Mouse (Mus musculus): Measurements from ENCODE around the gene Pgrmc2. TPM values are rescaled to one million over a fixed set of nuclear protein-coding genes. Genes with fewer than 3 reads are reported as not detected.

The Pgrmc2 gene
- total and polyA plus RNA-seq, 3 experiments = 18.5 to 50.4 (median 31.6) TPM

- DNase-seq (ENCODE audit: extremely low read depth) = no peak
- dilution Hi-C loops (cut with MboI; ENCODE audit: extremely low pct_ligation_motif_present, extremely low pct_unique_long_range_greater_than_20kb, low sequenced_read_pairs) = no loop called here
- in situ Hi-C loops (cut with MboI; ENCODE audit: low pct_ligation_motif_present, low pct_unique_long_range_greater_than_20kb, low sequenced_read_pairs) = no loop called here
- H3K4me3 ChIP-seq (replicated peaks in 1 of 3; ENCODE audit: low read depth in 2 of 3, low read length in 2 of 3, poor library complexity in 1 of 3) = no peak overlapping the region
- no peak overlapping the region for H3K27ac ChIP-seq (ENCODE audit: insufficient read depth, low read depth)
- H3K4me2 ChIP-seq (ENCODE audit: insufficient read depth, low read depth, poor library complexity, severe bottlenecking) = no peak overlapping the region
- peaks cover 0 to 19% of the 10 kb centered on the region in 2 experiments; a peak in 2 of 4 replicates for H3K4me1 ChIP-seq (ENCODE audit: control insufficient read depth in 1 of 2, insufficient read depth in 2 of 2)
- H3K36me3 ChIP-seq (replicated peaks in 1 of 2; ENCODE audit: control insufficient read depth in 1 of 2, insufficient read depth in 1 of 2, low read length in 1 of 2) = peaks cover 7 to 32% of the 10 kb centered on the region in 2 experiments
- H3K9ac ChIP-seq (ENCODE audit: insufficient read depth, low read depth) = no peak overlapping the region
- TF ChIP-seq ELF1 (IDR thresholded peaks at IDR 0.05; ENCODE audit: low read depth, low read length) (no peak), USF1 (IDR thresholded peaks at IDR 0.05; ENCODE audit: low read depth, low read length) (no peak), ZMIZ1 (IDR thresholded peaks at IDR 0.05; ENCODE audit: low read depth, low read length) (no peak), GABPA (IDR thresholded peaks at IDR 0.05; ENCODE audit: insufficient replicate concordance, low read depth, low read length) (no peak), ZNF384 (IDR thresholded peaks at IDR 0.05; ENCODE audit: low read depth, low read length) (no peak), CHD2 (IDR thresholded peaks at IDR 0.05; ENCODE audit: low read length) (no peak), ETS1 (conservative IDR thresholded peaks at IDR 0.05; ENCODE audit: low read depth, low read length) (no peak), RAD21 (IDR thresholded peaks at IDR 0.05; ENCODE audit: low read depth, low read length) (no peak)
- H3K27me3 ChIP-seq (replicated peaks) = no peaks in the 10 kb centered on the region
- no peaks in the 10 kb centered on the region; the same call in 1 of the 2 replicates for H3K79me2 ChIP-seq (replicated peaks; ENCODE audit: control insufficient read depth, extremely low read depth, insufficient read depth, poor library complexity, severe bottlenecking)
- no peaks in the 10 kb centered on the region for H3K9me3 ChIP-seq (replicated peaks; ENCODE audit: low read length)
These were observed 20.8 kb downstream of the Pgrmc2 start for GRCm38 (mm10) chr3:41061831-41062565.

- peaks cover 0 to 7% of the 10 kb centered on the region in 2 experiments for H3K36me3 ChIP-seq (replicated peaks in 1 of 2; ENCODE audit: control insufficient read depth in 1 of 2, insufficient read depth in 1 of 2, low read length in 1 of 2)
- no peak for DNase-seq (ENCODE audit: extremely low read depth)
- dilution Hi-C loops (cut with MboI; ENCODE audit: extremely low pct_ligation_motif_present, extremely low pct_unique_long_range_greater_than_20kb, low sequenced_read_pairs) (no loop called here), in situ Hi-C loops (cut with MboI; ENCODE audit: low pct_ligation_motif_present, low pct_unique_long_range_greater_than_20kb, low sequenced_read_pairs) (no loop called here)
- no peak overlapping the region for H3K4me3 ChIP-seq (replicated peaks in 1 of 3; ENCODE audit: low read depth in 2 of 3, low read length in 2 of 3, poor library complexity in 1 of 3)
- no peak overlapping the region for H3K27ac ChIP-seq (ENCODE audit: insufficient read depth, low read depth)
- no peaks in the 10 kb centered on the region for H3K9me3 ChIP-seq (replicated peaks; ENCODE audit: low read length)
- H3K27me3 ChIP-seq (replicated peaks) = no peaks in the 10 kb centered on the region
- TF ChIP-seq GABPA (IDR thresholded peaks at IDR 0.05; ENCODE audit: insufficient replicate concordance, low read depth, low read length) (no peak), POLR2AphosphoS2 (IDR thresholded peaks at IDR 0.05; ENCODE audit: low read depth, low read length) (no peak), CHD2 (IDR thresholded peaks at IDR 0.05; ENCODE audit: low read length) (no peak)
- no peak overlapping the region for H3K4me2 ChIP-seq (ENCODE audit: insufficient read depth, low read depth, poor library complexity, severe bottlenecking)
- H3K79me2 ChIP-seq (replicated peaks; ENCODE audit: control insufficient read depth, extremely low read depth, insufficient read depth, poor library complexity, severe bottlenecking) = no peaks in the 10 kb centered on the region
- no peak overlapping the region for H3K9ac ChIP-seq (ENCODE audit: insufficient read depth, low read depth)
- peaks cover 0 to 19% of the 10 kb centered on the region in 2 experiments; a peak in 2 of 4 replicates for H3K4me1 ChIP-seq (ENCODE audit: control insufficient read depth in 1 of 2, insufficient read depth in 2 of 2)
These were observed 23.6 kb downstream of the Pgrmc2 start for GRCm38 (mm10) chr3:41059249-41059648.

- in situ Hi-C loops (cut with MboI; ENCODE audit: low pct_ligation_motif_present, low pct_unique_long_range_greater_than_20kb, low sequenced_read_pairs) = no loop called here
- H3K36me3 ChIP-seq (replicated peaks in 1 of 2; ENCODE audit: control insufficient read depth in 1 of 2, insufficient read depth in 1 of 2, low read length in 1 of 2) = peaks cover 0 to under 1% of the 10 kb centered on the region in 2 experiments
- dilution Hi-C loops (cut with MboI; ENCODE audit: extremely low pct_ligation_motif_present, extremely low pct_unique_long_range_greater_than_20kb, low sequenced_read_pairs) = no loop called here
- H3K4me3 ChIP-seq (replicated peaks in 1 of 3; ENCODE audit: low read depth in 2 of 3, low read length in 2 of 3, poor library complexity in 1 of 3) = no peak overlapping the region
- no peaks in the 10 kb centered on the region for H3K27me3 ChIP-seq (replicated peaks)
- no peaks in the 10 kb centered on the region for H3K79me2 ChIP-seq (replicated peaks; ENCODE audit: control insufficient read depth, extremely low read depth, insufficient read depth, poor library complexity, severe bottlenecking)
- no peaks in the 10 kb centered on the region for H3K9me3 ChIP-seq (replicated peaks; ENCODE audit: low read length)
- DNase-seq (ENCODE audit: extremely low read depth) = no peak
- no peak overlapping the region for H3K4me2 ChIP-seq (ENCODE audit: insufficient read depth, low read depth, poor library complexity, severe bottlenecking)
- TF ChIP-seq BHLHE40 (IDR thresholded peaks at IDR 0.05; ENCODE audit: low read depth, low read length) (no peak), MAX (IDR thresholded peaks at IDR 0.05; ENCODE audit: low read length) (no peak), PAX5 (IDR thresholded peaks at IDR 0.05; ENCODE audit: low read length) (no peak), RAD21 (IDR thresholded peaks at IDR 0.05; ENCODE audit: low read depth, low read length) (no peak), ZKSCAN1 (IDR thresholded peaks at IDR 0.05; ENCODE audit: borderline replicate concordance, low read depth, low read length) (no peak), MYC (IDR thresholded peaks at IDR 0.05; ENCODE audit: low read depth, low read length) (no peak), POLR2A (IDR thresholded peaks at IDR 0.05; ENCODE audit: low read depth, low read length) (no peak), TBP (conservative IDR thresholded peaks at IDR 0.05; ENCODE audit: low read depth, low read length) (no peak), CHD1 (IDR thresholded peaks at IDR 0.05; ENCODE audit: low read depth, low read length) (no peak), EP300 (IDR thresholded peaks at IDR 0.05; ENCODE audit: low read length) (no peak), E2F4 (IDR thresholded peaks at IDR 0.05; ENCODE audit: insufficient replicate concordance, low read depth, low read length) (no peak), USF1 (IDR thresholded peaks at IDR 0.05; ENCODE audit: low read depth, low read length) (no peak), RCOR1 (conservative IDR thresholded peaks at IDR 0.05; ENCODE audit: low read depth, low read length) (no peak), CTCF (conservative IDR thresholded peaks at IDR 0.05 in 1 of 2, IDR thresholded peaks at IDR 0.05 in 1 of 2; ENCODE audit: low read depth in 2 of 2, low read length in 2 of 2) (no peak)
- peaks cover 0 to 18% of the 10 kb centered on the region in 2 experiments; a peak in 2 of 4 replicates for H3K4me1 ChIP-seq (ENCODE audit: control insufficient read depth in 1 of 2, insufficient read depth in 2 of 2)
- H3K27ac ChIP-seq (ENCODE audit: insufficient read depth, low read depth) = no peak overlapping the region
- no peak overlapping the region for H3K9ac ChIP-seq (ENCODE audit: insufficient read depth, low read depth)
These were observed 24.5 kb downstream of the Pgrmc2 start for GRCm38 (mm10) chr3:41058395-41058794.
